Mouse (Mus musculus) liver, adult 2 months (tissue): ENCODE data around the gene Tekt1.
"Not testable (repeated sequence)": the region's sequence is repeated elsewhere in the genome, so short reads cannot be mapped to it uniquely, and the experiment has no call there.

Experiments
- CTCF ChIP-seq: fragments of 200-500 bp; IDR thresholded peaks from 2 replicates; pipeline ENCODE4 v1.5.1; 2011; ENCODE audit warnings: low read depth, low read length, control low read depth
- POLR2A ChIP-seq: fragments of 200-500 bp; IDR thresholded peaks from 2 replicates; pipeline ENCODE4 v1.6.1; 2011; ENCODE audit warnings: low read length, control low read depth; ENCODE audit not compliant: insufficient read depth; ENCODE audit errors: extremely low read depth

DNA sequence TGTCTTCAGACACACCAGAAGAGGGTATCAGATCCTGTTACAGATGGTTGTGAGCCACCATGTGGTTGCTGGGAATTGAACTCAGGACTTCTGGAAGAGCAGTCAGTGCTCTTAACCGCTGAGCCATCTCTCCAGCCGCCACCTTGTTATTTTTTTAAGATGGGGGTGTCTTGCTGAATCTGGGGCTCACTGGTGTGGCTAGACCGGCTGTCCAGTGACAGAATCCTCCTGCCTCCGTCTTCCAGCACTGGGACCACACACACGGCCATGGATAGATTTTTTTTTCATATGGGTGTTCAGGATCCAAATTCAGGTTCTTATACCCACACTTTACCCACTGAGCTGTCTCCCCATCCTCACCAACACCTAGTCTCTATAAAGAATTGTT is 19.0 kb downstream of the Tekt1 start:
- TF ChIP-seq CTCF, POLR2A: not testable (repeated sequence)
